Mouse (Mus musculus) lung, postnatal 0 days (tissue): ENCODE data around the gene Ptprn2. TPM values are rescaled to one million over a fixed set of nuclear protein-coding genes. Genes with fewer than 3 reads are reported as not detected.

Source experiments
- ATAC-seq: fragments of 200-750 bp; cut with Nextera tagmentation; 2 replicates; pipeline ENCODE4 v1.8.0; 2017; ENCODE audit warnings: moderate library complexity
- DNase-seq: peaks from one replicate; pipeline ENCODE4 v3.0.0-alpha.2; 2016; ENCODE audit warnings: low spot score
- H3K27ac ChIP-seq: fragments of 300-500 bp; sonication (generic); 2 replicates; pipeline ENCODE4 v1.5.1; 2014; ENCODE audit warnings: antibody characterized with exemption, mild to moderate bottlenecking, low read length, mixed read lengths
- H3K27me3 ChIP-seq: fragments of 300-500 bp; sonication (generic); replicated peaks from 2 replicates; pipeline ENCODE4 v1.6.1; 2014; ENCODE audit warnings: low read length, mixed read lengths; ENCODE audit not compliant: insufficient read depth
- H3K36me3 ChIP-seq: fragments of 300-500 bp; sonication (generic); 2 replicates; pipeline ENCODE4 v1.6.1; 2014; ENCODE audit warnings: low read length, mixed read lengths; ENCODE audit not compliant: insufficient read depth
- H3K4me1 ChIP-seq: fragments of 300-500 bp; sonication (generic); 2 replicates; pipeline ENCODE4 v1.6.1; 2014; ENCODE audit warnings: antibody characterized with exemption, low read depth, low read length, mixed read lengths; ENCODE audit not compliant: insufficient read depth
- H3K4me2 ChIP-seq: fragments of 300-500 bp; sonication (generic); replicated peaks from 2 replicates; pipeline ENCODE4 v1.6.1; 2014; ENCODE audit warnings: low read depth, mild to moderate bottlenecking, low read length, moderate library complexity, mixed read lengths
- H3K4me3 ChIP-seq: fragments of 300-500 bp; sonication (generic); 2 replicates; pipeline ENCODE4 v1.5.1; 2014; ENCODE audit warnings: low read depth, low read length
- H3K9ac ChIP-seq: fragments of 300-500 bp; sonication (generic); replicated peaks from 2 replicates; pipeline ENCODE4 v1.6.1; 2014; ENCODE audit warnings: low read depth, mild to moderate bottlenecking
- H3K9me3 ChIP-seq: fragments of 300-500 bp; sonication (generic); 2 replicates; pipeline ENCODE4 v1.6.1; 2016; ENCODE audit warnings: low read length, mixed read lengths
- CTCF ChIP-seq: IDR thresholded peaks from 2 replicates; pipeline ENCODE4 v1.5.1; 2016; ENCODE audit warnings: antibody characterized with exemption, mild to moderate bottlenecking
- EP300 ChIP-seq: IDR thresholded peaks from 2 replicates; pipeline ENCODE4 v1.6.1; 2016; ENCODE audit warnings: antibody characterized with exemption, mild to moderate bottlenecking, control low read depth
- WGBS: fragments of 180-500 bp; shearing (Covaris S2); extraction: QIAGEN DNeasy Blood & Tissue Kit; methylation state at CpG from one replicate; pipeline ENCODE4 v1.1.7; 2014; 5-methylcytosine and 5-hydroxymethylcytosine counted together
- polyA plus RNA-seq: library from polyadenylated mRNA; unstranded; fragments of >200 nt; fragmentation: Nextera tagmentation; extraction: Ambion mirVana; gene quantifications from 2 replicates; pipeline ENCODE4 v1.2.1, GENCODE M21; 2015

Ptprn2 gene
- polyA plus RNA-seq, 1 experiment from 2014 or later: 0.24 TPM

- Histone ChIP-seq H3K9me3 (no peaks in the 10 kb centered on the region), H3K36me3 (no peaks in the 10 kb centered on the region), H3K4me3 (no peak overlapping the region), H3K4me1 (no peaks in the 10 kb centered on the region), H3K27ac (no peak overlapping the region), H3K9ac (no peak overlapping the region), H3K4me2 (no peak overlapping the region), H3K27me3 (no peaks in the 10 kb centered on the region)
- DNase-seq (no peak), ATAC-seq (no peak)
- no peak for TF ChIP-seq EP300
- TF ChIP-seq CTCF: no peak
- 80% methylated on average over 4 of the region's 4 CpGs for WGBS
Measured at GRCm38 (mm10) chr12:116847021-116847420, 361.5 kb downstream of the Ptprn2 start.

GRCm38 (mm10) chr12:116856307-116856706 lies 370.8 kb downstream of the Ptprn2 start:
- Histone ChIP-seq H3K27ac (no peak overlapping the region), H3K4me3 (no peak overlapping the region), H3K36me3 (no peaks in the 10 kb centered on the region), H3K4me2 (no peak overlapping the region), H3K27me3 (no peaks in the 10 kb centered on the region), H3K4me1 (no peaks in the 10 kb centered on the region), H3K9me3 (no peaks in the 10 kb centered on the region), H3K9ac (no peak overlapping the region)
- TF ChIP-seq EP300 (no peak), CTCF (no peak)
- ATAC-seq: no peak
- DNase-seq: no peak
- WGBS: 58% methylated on average over 7 of the region's 7 CpGs

GRCm38 (mm10) chr12:116861360-116862017 lies 376.0 kb downstream of the Ptprn2 start:
- ATAC-seq (no peak), DNase-seq (no peak)
- no peaks in the 10 kb centered on the region for H3K36me3 ChIP-seq
- 86% methylated on average over 4 of the region's 4 CpGs for WGBS
- H3K9me3 ChIP-seq: no peaks in the 10 kb centered on the region
- no peak overlapping the region for H3K9ac ChIP-seq
- no peak overlapping the region for H3K4me3 ChIP-seq
- no peak overlapping the region for H3K27ac ChIP-seq
- no peak overlapping the region for H3K4me2 ChIP-seq
- H3K27me3 ChIP-seq: no peaks in the 10 kb centered on the region
- TF ChIP-seq CTCF (no peak), EP300 (no peak)
- H3K4me1 ChIP-seq: no peaks in the 10 kb centered on the region

- no peaks in the 10 kb centered on the region for H3K9me3 ChIP-seq
- WGBS: 74% methylated on average over 4 of the region's 4 CpGs
- H3K4me2 ChIP-seq: no peak overlapping the region
- H3K4me3 ChIP-seq: no peak overlapping the region
- H3K27me3 ChIP-seq: no peaks in the 10 kb centered on the region
- TF ChIP-seq CTCF (no peak), EP300 (no peak)
- H3K9ac ChIP-seq: no peak overlapping the region
- no peak overlapping the region for H3K27ac ChIP-seq
- no peaks in the 10 kb centered on the region for H3K4me1 ChIP-seq
- H3K36me3 ChIP-seq: no peaks in the 10 kb centered on the region
- ATAC-seq (no peak), DNase-seq (no peak)
Measured at GRCm38 (mm10) chr12:116863291-116863899, 377.9 kb downstream of the Ptprn2 start.

- H3K27ac ChIP-seq: no peak overlapping the region
- H3K4me2 ChIP-seq: no peak overlapping the region
- no peak overlapping the region for H3K9ac ChIP-seq
- no peak overlapping the region for H3K4me3 ChIP-seq
- TF ChIP-seq CTCF (no peak), EP300 (no peak)
- no peaks in the 10 kb centered on the region for H3K27me3 ChIP-seq
- WGBS: 95% methylated on average over 1 of the region's 1 CpGs
- DNase-seq (no peak), ATAC-seq (no peak)
- H3K36me3 ChIP-seq: no peaks in the 10 kb centered on the region
- H3K9me3 ChIP-seq: no peaks in the 10 kb centered on the region
- H3K4me1 ChIP-seq: no peaks in the 10 kb centered on the region
Measured at GRCm38 (mm10) chr12:116873866-116874585, 388.5 kb downstream of the Ptprn2 start.

GRCm38 (mm10) chr12:116887496-116888281 lies 402.2 kb downstream of the Ptprn2 start:
- ATAC-seq: no peak

More at GRCm38 (mm10) chr12:116887496-116888281, 402.2 kb downstream of the Ptprn2 start:
- H3K9me3 ChIP-seq: no peaks in the 10 kb centered on the region
- no peak overlapping the region for H3K9ac ChIP-seq
- H3K4me2 ChIP-seq: no peak overlapping the region
- H3K4me1 ChIP-seq: no peaks in the 10 kb centered on the region
- no peaks in the 10 kb centered on the region for H3K36me3 ChIP-seq
- no peaks in the 10 kb centered on the region for H3K27me3 ChIP-seq
- no peak overlapping the region for H3K4me3 ChIP-seq
- WGBS: 62% methylated on average over 6 of the region's 6 CpGs
- no peak for DNase-seq
- H3K27ac ChIP-seq: no peak overlapping the region
- TF ChIP-seq EP300 (no peak), CTCF (no peak)
